Mouse (Mus musculus) spleen, adult 2 months (tissue): Measurements from ENCODE around the gene Piwil4.

ENCODE experiments used
- CTCF ChIP-seq: fragments of 200-500 bp; IDR thresholded peaks from 2 replicates; pipeline ENCODE4 v1.5.1; 2011; ENCODE audit warnings: mild to moderate bottlenecking, inconsistent platforms; ENCODE audit not compliant: insufficient read depth, insufficient read length, insufficient replicate concordance; ENCODE audit errors: extremely low read depth
- POLR2A ChIP-seq: fragments of 200-500 bp; IDR thresholded peaks from 2 replicates; pipeline ENCODE4 v1.6.1; 2011; ENCODE audit warnings: low read depth, low read length, inconsistent platforms

GRCm38 (mm10) chr9:14720384-14720783, 20.1 kb downstream of the Piwil4 start:
- TF ChIP-seq POLR2A: no peak
- TF ChIP-seq CTCF: no peak
